Mouse (Mus musculus): ENCODE measurements at regions not wholly inside any gene's neighbourhood (a gene's known extent, or its start where the extent isn't known, plus 50 kb on each side); places are given as distances from the start of the nearest gene placed in this dataset.

- Histone ChIP-seq H3K27ac (ENCODE audit: low read depth, low read length) (no peak overlapping the region), H3K9ac (ENCODE audit: low read depth, low read length) (no peak overlapping the region), H3K4me3 (ENCODE audit: low read depth, low read length) (no peak overlapping the region), H3K4me1 (ENCODE audit: control insufficient read depth, insufficient read depth, low read length) (no peaks in the 10 kb centered on the region), H3K27me3 (ENCODE audit: control insufficient read depth, insufficient read depth, low read length) (0 out of 2 replicates have a peak, but pooled peaks cover 2% of the 10 kb centered on the region), H3K4me2 (no peak overlapping the region), H3K9me3 (replicated peaks; ENCODE audit: control insufficient read depth, low read length) (no peaks in the 10 kb centered on the region), H3K36me3 (ENCODE audit: control insufficient read depth, insufficient read depth, low read length) (no peaks in the 10 kb centered on the region)
- ATAC-seq (replicated peaks; ENCODE audit: insufficient number of reproducible peaks, low FRiP score, low TSS enrichment), result no peak
- WGBS (ENCODE audit: insufficient replicate concordance), result 74% methylated on average over 2 of the region's 2 CpGs
Observed at GRCm38 (mm10) chr3:35071046-35071445, 420.8 kb downstream of the Sox2 start.

DNA sequence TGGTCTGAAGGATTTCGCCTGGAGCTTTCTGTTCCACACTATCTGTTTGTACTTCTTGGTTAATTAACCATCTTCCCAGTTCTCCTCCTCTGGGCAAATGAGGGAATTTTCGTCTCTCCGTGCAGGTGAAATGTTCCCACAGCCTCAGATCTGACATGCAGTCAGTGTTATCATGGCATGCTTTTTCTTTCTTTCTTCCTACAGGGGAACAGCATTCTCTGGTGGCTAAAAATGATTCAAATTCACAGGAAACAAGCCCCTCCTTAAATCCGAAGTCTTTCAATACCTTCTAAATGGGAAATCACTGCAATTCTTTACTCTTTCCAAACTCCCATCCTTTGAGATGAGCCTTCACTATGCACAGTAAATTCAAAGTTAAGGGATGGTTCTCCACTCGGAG lies 429.7 kb downstream of the Sox2 start:
- no peak overlapping the region for H3K4me3 ChIP-seq (ENCODE audit: low read depth, low read length)
- H3K4me2 ChIP-seq, result no peak overlapping the region
- 61% methylated on average over 5 of the region's 5 CpGs for WGBS (ENCODE audit: insufficient replicate concordance)
- H3K27ac ChIP-seq (ENCODE audit: low read depth, low read length), result no peak overlapping the region
- H3K9me3 ChIP-seq (replicated peaks; ENCODE audit: control insufficient read depth, low read length), result no peaks in the 10 kb centered on the region
- H3K27me3 ChIP-seq (ENCODE audit: control insufficient read depth, insufficient read depth, low read length), result no peaks in the 10 kb centered on the region
- no peaks in the 10 kb centered on the region for H3K36me3 ChIP-seq (ENCODE audit: control insufficient read depth, insufficient read depth, low read length)
- H3K4me1 ChIP-seq (ENCODE audit: control insufficient read depth, insufficient read depth, low read length), result peaks cover 8% of the 10 kb centered on the region
- no peak for ATAC-seq (replicated peaks; ENCODE audit: insufficient number of reproducible peaks, low FRiP score, low TSS enrichment)
- no peak overlapping the region for H3K9ac ChIP-seq (ENCODE audit: low read depth, low read length)

DNA sequence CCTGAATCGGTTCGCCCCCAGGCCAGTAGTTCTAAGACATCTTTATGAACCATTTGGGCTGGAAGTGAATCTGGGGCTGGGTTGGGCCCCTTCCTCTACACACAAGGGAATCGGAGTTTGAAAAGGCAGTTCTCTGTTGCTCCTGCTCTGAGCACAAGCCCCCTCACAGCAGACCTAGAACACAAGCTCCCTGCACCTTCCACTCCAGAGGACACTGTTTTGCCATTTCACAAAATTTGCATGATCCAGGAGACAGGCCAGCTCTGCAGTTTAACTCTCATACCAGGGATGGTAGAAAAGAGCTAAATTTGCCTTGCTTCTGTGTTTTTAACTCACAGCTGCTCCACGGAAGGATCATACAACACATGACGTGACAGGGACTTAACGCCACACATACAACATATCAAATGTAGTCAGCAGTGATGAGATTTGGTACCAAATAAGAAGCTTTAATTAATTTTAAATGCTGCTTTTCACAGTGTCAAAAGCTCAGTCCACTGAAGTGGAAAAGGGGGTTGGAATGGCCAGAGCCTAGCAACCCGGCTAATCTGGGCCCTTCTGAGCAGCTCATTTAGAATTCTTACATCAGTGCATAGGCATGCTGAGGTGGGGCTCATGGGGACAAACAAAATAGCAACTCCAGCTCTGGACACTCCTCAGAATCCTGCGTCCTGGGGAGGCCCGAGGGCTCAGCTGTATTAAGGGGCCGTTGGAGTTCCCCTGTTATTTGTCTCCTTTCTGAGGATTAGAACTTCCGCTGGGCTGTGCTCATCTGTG lies 434.1 kb downstream of the Sox2 start:
- H3K4me2 ChIP-seq, result no peak overlapping the region
- 0 out of 2 replicates have a peak overlapping the region, but pooled peaks have one; percentile 4 for H3K27ac ChIP-seq (ENCODE audit: low read depth, low read length)
- H3K4me1 ChIP-seq (ENCODE audit: control insufficient read depth, insufficient read depth, low read length), result peaks cover 8% of the 10 kb centered on the region
- no peaks in the 10 kb centered on the region for H3K27me3 ChIP-seq (ENCODE audit: control insufficient read depth, insufficient read depth, low read length)
- no peaks in the 10 kb centered on the region for H3K36me3 ChIP-seq (ENCODE audit: control insufficient read depth, insufficient read depth, low read length)
- no peak overlapping the region for H3K4me3 ChIP-seq (ENCODE audit: low read depth, low read length)
- WGBS (ENCODE audit: insufficient replicate concordance), result 52% methylated on average over 11 of the region's 11 CpGs
- ATAC-seq (replicated peaks; ENCODE audit: insufficient number of reproducible peaks, low FRiP score, low TSS enrichment), result peak; percentile 74
- H3K9ac ChIP-seq (ENCODE audit: low read depth, low read length), result 0 out of 2 replicates have a peak overlapping the region, but pooled peaks have one; percentile 3
- H3K9me3 ChIP-seq (replicated peaks; ENCODE audit: control insufficient read depth, low read length), result no peaks in the 10 kb centered on the region

GRCm38 (mm10) chr3:35088241-35089080 lies 438.3 kb downstream of the Sox2 start:
- 73% methylated on average over 19 of the region's 19 CpGs for WGBS (ENCODE audit: insufficient replicate concordance)
- no peaks in the 10 kb centered on the region for H3K36me3 ChIP-seq (ENCODE audit: control insufficient read depth, insufficient read depth, low read length)
- ATAC-seq (replicated peaks; ENCODE audit: insufficient number of reproducible peaks, low FRiP score, low TSS enrichment), result no peak
- no peak overlapping the region for H3K9ac ChIP-seq (ENCODE audit: low read depth, low read length)
- peaks cover 8% of the 10 kb centered on the region for H3K4me1 ChIP-seq (ENCODE audit: control insufficient read depth, insufficient read depth, low read length)
- H3K4me3 ChIP-seq (ENCODE audit: low read depth, low read length), result no peak overlapping the region
- no peaks in the 10 kb centered on the region for H3K9me3 ChIP-seq (replicated peaks; ENCODE audit: control insufficient read depth, low read length)
- H3K27ac ChIP-seq (ENCODE audit: low read depth, low read length), result no peak overlapping the region
- no peaks in the 10 kb centered on the region; the same call in 1 of the 2 replicates for H3K27me3 ChIP-seq (ENCODE audit: control insufficient read depth, insufficient read depth, low read length)
- no peak overlapping the region for H3K4me2 ChIP-seq

- no peaks in the 10 kb centered on the region for H3K4me1 ChIP-seq (ENCODE audit: control insufficient read depth, insufficient read depth, low read length)
- H3K4me2 ChIP-seq, result no peak overlapping the region
- no peaks in the 10 kb centered on the region for H3K9me3 ChIP-seq (replicated peaks; ENCODE audit: control insufficient read depth, low read length)
- ATAC-seq (replicated peaks; ENCODE audit: insufficient number of reproducible peaks, low FRiP score, low TSS enrichment), result no peak
- H3K9ac ChIP-seq (ENCODE audit: low read depth, low read length), result no peak overlapping the region
- no peak overlapping the region for H3K27ac ChIP-seq (ENCODE audit: low read depth, low read length)
- WGBS (ENCODE audit: insufficient replicate concordance), result 47% methylated on average over 5 of the region's 5 CpGs
- no peak overlapping the region for H3K4me3 ChIP-seq (ENCODE audit: low read depth, low read length)
- no peaks in the 10 kb centered on the region for H3K36me3 ChIP-seq (ENCODE audit: control insufficient read depth, insufficient read depth, low read length)
- H3K27me3 ChIP-seq (ENCODE audit: control insufficient read depth, insufficient read depth, low read length), result no peaks in the 10 kb centered on the region; the same call in 1 of the 2 replicates
Observed at GRCm38 (mm10) chr3:35090496-35091133, 440.4 kb downstream of the Sox2 start.

GRCm38 (mm10) chr3:35093001-35093400 lies 442.8 kb downstream of the Sox2 start:
- H3K9ac ChIP-seq (ENCODE audit: low read depth, low read length), result no peak overlapping the region
- no peak overlapping the region for H3K27ac ChIP-seq (ENCODE audit: low read depth, low read length)
- H3K27me3 ChIP-seq (ENCODE audit: control insufficient read depth, insufficient read depth, low read length), result no peaks in the 10 kb centered on the region; the same call in 1 of the 2 replicates
- no peaks in the 10 kb centered on the region for H3K36me3 ChIP-seq (ENCODE audit: control insufficient read depth, insufficient read depth, low read length)
- 66% methylated on average over 9 of the region's 9 CpGs for WGBS (ENCODE audit: insufficient replicate concordance)
- no peaks in the 10 kb centered on the region for H3K9me3 ChIP-seq (replicated peaks; ENCODE audit: control insufficient read depth, low read length)
- no peak overlapping the region for H3K4me2 ChIP-seq
- H3K4me1 ChIP-seq (ENCODE audit: control insufficient read depth, insufficient read depth, low read length), result no peaks in the 10 kb centered on the region
- ATAC-seq (replicated peaks; ENCODE audit: insufficient number of reproducible peaks, low FRiP score, low TSS enrichment), result no peak
- H3K4me3 ChIP-seq (ENCODE audit: low read depth, low read length), result no peak overlapping the region

DNA sequence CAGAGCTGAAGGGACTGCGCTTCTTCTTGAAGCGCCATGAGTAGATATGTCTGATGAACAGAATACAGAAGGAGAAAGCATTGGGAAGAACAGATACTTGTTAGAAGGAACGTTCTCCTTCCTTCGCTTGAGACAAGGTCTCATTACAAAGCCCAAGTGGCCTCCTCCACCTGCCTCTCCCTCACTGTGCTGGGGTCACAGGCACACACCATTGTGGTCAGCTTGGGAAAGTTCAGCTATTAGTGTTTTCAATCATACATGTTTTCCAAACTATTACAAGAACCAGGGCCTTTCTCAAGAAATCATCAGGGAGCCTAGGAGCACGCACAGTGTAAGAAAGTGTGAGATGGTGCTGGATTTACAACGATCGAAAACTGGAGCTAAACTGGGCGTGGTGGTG lies 445.0 kb downstream of the Sox2 start:
- WGBS (ENCODE audit: insufficient replicate concordance), result 82% methylated on average over 8 of the region's 8 CpGs

GRCm38 (mm10) chr3:35096381-35096780 lies 446.2 kb downstream of the Sox2 start:
- Histone ChIP-seq H3K4me1 (ENCODE audit: control insufficient read depth, insufficient read depth, low read length) (no peaks in the 10 kb centered on the region), H3K4me3 (ENCODE audit: low read depth, low read length) (no peak overlapping the region), H3K27me3 (ENCODE audit: control insufficient read depth, insufficient read depth, low read length) (no peaks in the 10 kb centered on the region; the same call in 1 of the 2 replicates), H3K9ac (ENCODE audit: low read depth, low read length) (no peak overlapping the region), H3K4me2 (no peak overlapping the region), H3K36me3 (ENCODE audit: control insufficient read depth, insufficient read depth, low read length) (no peaks in the 10 kb centered on the region), H3K27ac (ENCODE audit: low read depth, low read length) (no peak overlapping the region), H3K9me3 (replicated peaks; ENCODE audit: control insufficient read depth, low read length) (no peaks in the 10 kb centered on the region)
- WGBS (ENCODE audit: insufficient replicate concordance), result 76% methylated on average over 5 of the region's 5 CpGs
- no peak for ATAC-seq (replicated peaks; ENCODE audit: insufficient number of reproducible peaks, low FRiP score, low TSS enrichment)

More for the DNA sequence above, 445.0 kb downstream of the Sox2 start:
- Histone ChIP-seq H3K4me1 (ENCODE audit: control insufficient read depth, insufficient read depth, low read length) (no peaks in the 10 kb centered on the region), H3K27ac (ENCODE audit: low read depth, low read length) (no peak overlapping the region), H3K4me2 (no peak overlapping the region), H3K4me3 (ENCODE audit: low read depth, low read length) (no peak overlapping the region), H3K9me3 (replicated peaks; ENCODE audit: control insufficient read depth, low read length) (no peaks in the 10 kb centered on the region), H3K36me3 (ENCODE audit: control insufficient read depth, insufficient read depth, low read length) (no peaks in the 10 kb centered on the region), H3K27me3 (ENCODE audit: control insufficient read depth, insufficient read depth, low read length) (no peaks in the 10 kb centered on the region; the same call in 1 of the 2 replicates), H3K9ac (ENCODE audit: low read depth, low read length) (no peak overlapping the region)
- no peak for ATAC-seq (replicated peaks; ENCODE audit: insufficient number of reproducible peaks, low FRiP score, low TSS enrichment)

Measured in heart, embryonic 11.5 days (tissue).